Mouse (Mus musculus) thymus, adult 2 months (tissue): ENCODE data around the gene Nhlrc4.

ENCODE experiments used
- CTCF ChIP-seq: fragments of 200-500 bp; IDR thresholded peaks from 2 replicates; pipeline ENCODE4 v1.5.1; 2012; ENCODE audit warnings: mild to moderate bottlenecking, control low read depth, low read length, moderate library complexity, borderline replicate concordance; ENCODE audit not compliant: control insufficient read depth, poor library complexity, insufficient read depth; ENCODE audit errors: extremely low read depth
- POLR2A ChIP-seq: fragments of 200-500 bp; IDR thresholded peaks from 2 replicates; pipeline ENCODE4 v1.6.1; 2012; ENCODE audit warnings: mild to moderate bottlenecking, low read length, control low read depth, moderate library complexity; ENCODE audit not compliant: control insufficient read depth, poor library complexity, insufficient read depth; ENCODE audit errors: extremely low read depth

GRCm38 (mm10) chr17:25895415-25895814, 49.3 kb downstream of the Nhlrc4 start:
- TF ChIP-seq CTCF (no peak), POLR2A (no peak)
